Mouse (Mus musculus) 3T3-L1 (cell line): ENCODE measurements at regions not wholly inside any gene's neighbourhood (a gene's known extent, or its start where the extent isn't known, plus 50 kb on each side); places are given as distances from the start of the nearest gene placed in this dataset.
A peak's percentile ranks its signal among the peaks of the same experiment; 100 is the strongest.

Source experiments
- DNase-seq: peaks from one replicate; pipeline ENCODE4 v3.0.0-alpha.2; 2015; ENCODE audit warnings: low read depth, low spot score

DNA sequence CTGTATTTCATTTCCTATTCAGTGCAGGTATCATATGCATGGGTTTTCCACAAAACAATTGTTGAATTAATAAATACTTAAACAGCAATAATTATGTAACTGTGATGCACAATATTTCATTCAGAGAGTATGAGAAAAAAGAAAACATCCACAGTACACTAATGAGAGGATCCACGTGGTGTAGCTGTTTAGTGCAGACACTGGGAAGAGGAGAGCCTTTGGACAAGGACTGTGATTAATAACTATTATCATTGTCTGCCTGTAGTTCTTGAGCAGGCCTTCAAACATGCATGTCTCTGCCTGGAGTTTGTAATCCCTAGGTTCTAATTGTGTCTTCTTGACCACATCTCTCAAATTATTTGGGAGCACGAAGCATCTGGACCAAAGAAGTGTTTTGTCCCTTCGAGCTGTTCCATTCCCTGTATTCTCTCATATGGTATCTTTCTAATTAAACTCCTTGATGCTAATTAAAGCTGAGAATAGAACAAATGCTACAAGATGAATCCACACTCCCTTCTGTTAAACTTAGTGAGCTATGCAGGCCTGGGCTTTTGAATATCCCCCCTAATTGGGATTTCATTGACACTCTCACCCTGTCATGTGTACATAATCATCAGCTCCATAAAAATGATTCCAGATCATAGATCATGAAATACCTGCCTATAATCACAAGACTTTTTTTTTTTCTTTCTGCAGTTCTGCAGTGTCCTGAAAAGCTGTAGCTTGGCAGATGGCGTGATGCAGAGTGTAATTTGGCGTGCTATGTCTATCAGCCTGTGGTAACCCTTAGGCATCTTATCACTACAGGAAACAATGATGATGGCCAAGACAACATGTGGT lies 1208.9 kb upstream of the G6pd2 start:
- DNase-seq: no peak

DNA sequence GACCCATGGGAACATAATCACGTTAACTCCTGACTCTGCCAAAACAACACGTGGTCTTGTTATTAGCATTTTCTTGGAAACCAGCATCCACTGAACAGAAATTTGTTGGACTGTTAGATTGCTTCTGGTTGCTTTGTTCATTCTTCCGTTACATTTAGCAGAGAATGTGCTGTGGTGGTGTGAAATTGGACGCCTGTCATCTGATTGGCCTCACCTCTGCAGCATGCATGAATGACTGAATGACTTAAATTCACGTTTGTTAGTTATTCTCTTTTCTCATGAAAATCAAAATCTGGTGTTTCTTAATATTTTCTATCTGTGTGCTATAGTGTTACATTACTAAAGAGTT lies 1208.3 kb upstream of the G6pd2 start:
- no peak for DNase-seq

DNA sequence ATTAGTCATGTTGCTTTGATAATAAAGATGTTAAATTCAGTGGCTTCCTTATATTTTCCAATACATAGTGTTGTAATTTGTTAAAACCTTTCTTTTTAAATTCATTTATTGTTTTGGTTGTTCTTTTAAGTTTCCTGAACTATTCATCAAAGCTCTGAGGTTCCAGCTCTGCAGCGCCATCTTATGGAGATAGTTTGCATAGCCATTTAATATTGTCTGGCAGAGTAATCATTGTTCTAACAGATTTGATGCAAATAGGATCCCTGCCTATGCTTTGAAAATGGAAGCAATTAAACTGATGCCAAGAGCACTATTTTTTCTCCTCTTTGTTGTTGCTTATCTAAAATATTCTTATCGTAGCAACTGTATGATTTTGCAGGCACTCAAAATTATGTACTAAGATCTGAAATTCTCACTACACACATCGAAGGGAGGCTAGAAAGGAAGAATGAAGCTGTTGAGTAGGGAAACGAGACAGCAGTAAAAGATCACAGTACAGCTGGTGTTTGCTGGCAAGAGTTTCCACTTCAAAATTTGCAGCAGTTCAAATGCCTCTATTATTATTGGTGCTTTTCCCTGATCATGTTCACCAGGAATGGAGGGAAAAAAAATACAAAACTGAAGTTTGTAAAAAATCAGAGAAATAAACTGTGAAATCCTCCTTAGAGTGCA lies 1199.5 kb upstream of the G6pd2 start:
- DNase-seq: peak; percentile 9
